Mouse (Mus musculus) limb, embryonic 14.5 days (tissue): ENCODE results near the gene Elf5. TPM values are rescaled to one million over a fixed set of nuclear protein-coding genes. Genes with fewer than 3 reads are reported as not detected.

ENCODE experiments used
- ATAC-seq: fragments of 200-750 bp; cut with Nextera tagmentation; 2 replicates; pipeline ENCODE4 v1.8.0; 2017; ENCODE audit warnings: low read depth, moderate number of reproducible peaks, moderate TSS enrichment; ENCODE audit not compliant: low FRiP score
- DNase-seq: peaks from one replicate; pipeline ENCODE4 v3.0.0-alpha.2; 2015; ENCODE audit warnings: low spot score
- H3K27ac ChIP-seq: fragments of 300-500 bp; sonication (generic); replicated peaks from 2 replicates; pipeline ENCODE4 v1.5.1; 2014; ENCODE audit warnings: low read depth, mild to moderate bottlenecking, low read length, moderate library complexity, mixed read lengths
- H3K27me3 ChIP-seq: fragments of 300-500 bp; sonication (generic); 2 replicates; pipeline ENCODE4 v1.6.1; 2014; ENCODE audit warnings: low read length, mixed read lengths; ENCODE audit not compliant: control insufficient read depth, insufficient read depth
- H3K36me3 ChIP-seq: fragments of 300-500 bp; sonication (generic); 2 replicates; pipeline ENCODE4 v1.6.1; 2014; ENCODE audit warnings: mild to moderate bottlenecking, low read length, moderate library complexity, mixed read lengths; ENCODE audit not compliant: control insufficient read depth, insufficient read depth
- H3K4me1 ChIP-seq: fragments of 300-500 bp; sonication (generic); 2 replicates; pipeline ENCODE4 v1.6.1; 2014; ENCODE audit warnings: antibody characterized with exemption, low read length, mixed read lengths; ENCODE audit not compliant: control insufficient read depth, insufficient read depth
- H3K4me2 ChIP-seq: fragments of 300-500 bp; sonication (generic); replicated peaks from 2 replicates; pipeline ENCODE4 v1.6.1; 2014; ENCODE audit warnings: low read depth, mild to moderate bottlenecking, low read length, moderate library complexity; ENCODE audit not compliant: severe bottlenecking
- H3K4me3 ChIP-seq: fragments of 300-500 bp; sonication (generic); replicated peaks from 2 replicates; pipeline ENCODE4 v1.5.1; 2014; ENCODE audit warnings: low read length
- H3K9ac ChIP-seq: fragments of 300-500 bp; sonication (generic); 2 replicates; pipeline ENCODE4 v1.6.1; 2014; ENCODE audit warnings: mild to moderate bottlenecking, low read depth, low read length, moderate library complexity; ENCODE audit not compliant: severe bottlenecking
- H3K9me3 ChIP-seq: fragments of 300-500 bp; sonication (generic); 2 replicates; pipeline ENCODE4 v1.6.1; 2016; ENCODE audit warnings: low read length; ENCODE audit not compliant: control insufficient read depth
- POLR2A ChIP-seq: fragments of 200-500 bp; IDR thresholded peaks from 2 replicates; pipeline ENCODE4 v1.8.0; 2012; ENCODE audit warnings: inconsistent platforms, mild to moderate bottlenecking, moderate library complexity, borderline replicate concordance; ENCODE audit not compliant: insufficient read depth, insufficient read length; ENCODE audit errors: extremely low read depth
- WGBS: fragments of 180-500 bp; shearing (Covaris S2); extraction: QIAGEN DNeasy Blood & Tissue Kit; methylation state at CpG from one replicate; pipeline ENCODE4 v1.1.7; 2014; 5-methylcytosine and 5-hydroxymethylcytosine counted together
- polyA plus RNA-seq, 2 experiments: library from polyadenylated mRNA; depleted of rRNA in 1 of 2; stranded (reverse) in 1 of 2; unstranded in 1 of 2; fragments of >200 nt; fragmentation: Nextera tagmentation in 1 of 2; extraction: Ambion mirVana in 1 of 2; gene quantifications; 2 replicates each; pipeline versions ENCODE4 v1.2.1 to v1.2.3; 2012 to 2014

Elf5 gene
- polyA plus RNA-seq, 2 experiments: 0.41 to 2.0 TPM

DNA sequence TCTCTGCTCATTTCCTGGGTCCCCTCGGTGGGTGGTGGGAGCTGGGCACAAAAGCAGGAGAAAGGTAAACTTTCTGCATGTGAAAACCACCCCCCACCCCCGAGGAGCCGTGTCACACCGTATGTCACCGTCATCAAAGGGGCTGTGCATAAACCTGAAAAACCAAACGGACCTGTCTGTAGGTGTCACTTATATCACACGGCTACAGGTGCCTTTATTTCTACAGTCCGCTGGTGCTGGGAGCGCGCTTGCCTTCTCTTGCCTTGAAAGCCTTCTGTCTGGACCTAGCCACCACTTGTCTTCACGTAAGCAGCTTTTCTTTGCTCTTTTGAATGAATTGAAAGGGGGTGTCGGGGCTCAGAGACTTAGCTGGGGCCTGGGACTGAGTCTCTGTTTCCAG, 12.4 kb downstream of the Elf5 start:
- no peaks in the 10 kb centered on the region for H3K36me3 ChIP-seq
- ATAC-seq (no peak), DNase-seq (no peak)
- H3K9me3 ChIP-seq: no peaks in the 10 kb centered on the region
- H3K4me3 ChIP-seq: no peak overlapping the region
- H3K4me2 ChIP-seq: no peak overlapping the region
- no peak for TF ChIP-seq POLR2A
- WGBS: 65% methylated on average over 12 of the region's 12 CpGs
- no peaks in the 10 kb centered on the region for H3K27me3 ChIP-seq
- H3K4me1 ChIP-seq: no peaks in the 10 kb centered on the region
- no peak overlapping the region for H3K27ac ChIP-seq
- H3K9ac ChIP-seq: no peak overlapping the region

DNA sequence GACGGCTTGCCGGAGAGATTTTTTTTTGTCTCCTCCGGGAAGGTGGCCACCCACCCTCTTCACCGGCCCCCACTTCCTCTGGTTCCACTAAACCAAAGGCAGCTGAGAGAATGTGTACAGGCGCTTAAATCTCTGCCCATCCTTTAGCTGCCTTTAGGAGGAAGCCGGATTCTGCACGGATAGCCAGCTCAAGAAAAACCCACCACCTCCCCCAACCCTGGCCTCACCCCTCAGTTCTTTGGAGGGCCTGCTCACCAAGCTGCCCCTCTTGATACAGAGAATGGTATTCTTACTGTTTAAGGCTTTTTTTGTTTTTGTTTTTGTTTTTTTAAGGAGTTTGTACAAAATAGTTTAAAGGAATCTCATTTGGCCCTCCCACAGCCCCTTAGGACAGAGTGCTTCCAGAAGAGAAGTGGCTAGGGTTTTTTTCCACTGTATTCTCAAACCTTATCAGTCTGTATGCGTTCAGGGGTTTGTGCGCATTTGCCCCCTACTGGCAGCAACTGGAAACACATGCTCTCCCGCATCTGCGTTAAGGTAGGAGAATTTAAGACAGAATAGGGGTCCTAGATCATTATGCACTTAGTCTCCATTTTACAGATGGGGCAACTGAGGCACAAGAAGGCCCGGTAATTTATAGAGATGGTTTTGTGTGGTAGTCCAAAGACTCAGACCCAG, 13.0 kb downstream of the Elf5 start:
- no peak overlapping the region for H3K4me3 ChIP-seq
- TF ChIP-seq POLR2A: no peak
- WGBS: 32% methylated on average over 12 of the region's 12 CpGs

GRCm38 (mm10) chr2:103425456-103426063, 14.1 kb downstream of the Elf5 start:
- no peaks in the 10 kb centered on the region for H3K4me1 ChIP-seq
- WGBS: 60% methylated on average over 11 of the region's 11 CpGs
- H3K4me2 ChIP-seq: no peak overlapping the region
- H3K36me3 ChIP-seq: no peaks in the 10 kb centered on the region
- H3K27ac ChIP-seq: no peak overlapping the region
- TF ChIP-seq POLR2A: no peak
- ATAC-seq (no peak), DNase-seq (no peak)
- H3K27me3 ChIP-seq: no peaks in the 10 kb centered on the region
- no peaks in the 10 kb centered on the region for H3K9me3 ChIP-seq
- H3K4me3 ChIP-seq: no peak overlapping the region
- no peak overlapping the region for H3K9ac ChIP-seq

More for the DNA sequence above, 13.0 kb downstream of the Elf5 start:
- no peaks in the 10 kb centered on the region for H3K4me1 ChIP-seq
- no peaks in the 10 kb centered on the region for H3K9me3 ChIP-seq
- DNase-seq (peak; percentile 67), ATAC-seq (peak; percentile 65; the same call in 1 of the 2 replicates)
- H3K27ac ChIP-seq: no peak overlapping the region
- no peaks in the 10 kb centered on the region for H3K36me3 ChIP-seq
- H3K9ac ChIP-seq: no peak overlapping the region
- H3K27me3 ChIP-seq: no peaks in the 10 kb centered on the region
- no peak overlapping the region for H3K4me2 ChIP-seq

GRCm38 (mm10) chr2:103428356-103428755, 16.9 kb downstream of the Elf5 start:
- no peak overlapping the region for H3K4me3 ChIP-seq
- no peak for DNase-seq
- H3K4me2 ChIP-seq: no peak overlapping the region
- no peaks in the 10 kb centered on the region for H3K9me3 ChIP-seq
- no peak for TF ChIP-seq POLR2A
- H3K4me1 ChIP-seq: no peaks in the 10 kb centered on the region
- H3K36me3 ChIP-seq: no peaks in the 10 kb centered on the region
- ATAC-seq: no peak
- H3K27ac ChIP-seq: no peak overlapping the region
- no peaks in the 10 kb centered on the region for H3K27me3 ChIP-seq
- no peak overlapping the region for H3K9ac ChIP-seq
- WGBS: 66% methylated on average over 3 of the region's 3 CpGs

GRCm38 (mm10) chr2:103430712-103431111, 19.2 kb downstream of the Elf5 start:
- WGBS: 39% methylated on average over 1 of the region's 1 CpGs

More at GRCm38 (mm10) chr2:103430712-103431111, 19.2 kb downstream of the Elf5 start:
- H3K4me2 ChIP-seq: no peak overlapping the region
- no peak overlapping the region for H3K4me3 ChIP-seq
- H3K9me3 ChIP-seq: no peaks in the 10 kb centered on the region
- DNase-seq: no peak
- H3K27me3 ChIP-seq: no peaks in the 10 kb centered on the region
- no peak overlapping the region for H3K27ac ChIP-seq
- 0 out of 2 replicates have a peak, but pooled peaks cover under 1% of the 10 kb centered on the region for H3K4me1 ChIP-seq
- ATAC-seq: no peak
- H3K9ac ChIP-seq: no peak overlapping the region
- no peak for TF ChIP-seq POLR2A
- no peaks in the 10 kb centered on the region for H3K36me3 ChIP-seq
